ENCODE assay signal across 1 mouse cellular context in genomic region chr16:8530018-8530417, GRCm38 (mm10).
TF ChIP-seq lines count a peak whose summit lies in the region.

No protein-coding gene starts in this region.

TF ChIP-seq in MEL, 35 proteins besides CTCF, POLR2A, EP300 and RAD21 (continued from another document):
- TF ChIP-seq CHD2 (IDR thresholded peaks at IDR 0.05; ENCODE audit: low read length) (no peak), GATA1 (IDR thresholded peaks at IDR 0.05; ENCODE audit: low read depth, low read length) (peak; percentile 91), GABPA (IDR thresholded peaks at IDR 0.05; ENCODE audit: low read depth, low read length) (no peak), KAT2A (conservative IDR thresholded peaks at IDR 0.05; ENCODE audit: low read depth, low read length) (no peak), USF1 (IDR thresholded peaks at IDR 0.05; ENCODE audit: low read depth, low read length) (peak; percentile 87), ELF1 (IDR thresholded peaks at IDR 0.05; ENCODE audit: low read depth, low read length) (peak; percentile 53; the same call in 1 of the 2 replicates), NELFE (IDR thresholded peaks at IDR 0.05; ENCODE audit: low read depth, low read length) (peak; percentile 33; the same call in 1 of the 2 replicates), MAX (IDR thresholded peaks at IDR 0.05; ENCODE audit: low read length) (peak; percentile 87), MXI1 (IDR thresholded peaks at IDR 0.05; ENCODE audit: low read depth, low read length) (peak; percentile 90), NRF1 (IDR thresholded peaks at IDR 0.05; ENCODE audit: insufficient read depth, low read depth, low read length, poor library complexity, severe bottlenecking) (no peak)
